In genomic region chr2:112309161-112309600, GRCm38 (mm10) we compare ENCODE assay signal across 10 mouse cellular contexts. TPM values are rescaled to one million over a fixed set of nuclear protein-coding genes. Genes with fewer than 3 reads are reported as not detected.
DNase-seq lines count a peak whose midpoint lies in the region; ATAC-seq and TF ChIP-seq lines count a peak whose summit lies in the region.
"Had no signal": no experiment of that assay in that cellular context is flagged by ENCODE, and none has a peak within 500 bp of the region (broad histone marks: within the 10 kb centered on the region; RNA-seq: fewer than 3 reads in every experiment).

No protein-coding gene starts in this region.

- H3K9ac ChIP-seq in forebrain, embryonic 14.5 days (ENCODE audit: low read length) = no peak overlapping the region
- no peak overlapping the region for H3K9ac ChIP-seq in forebrain, postnatal 0 days
- no peak overlapping the region for H3K9ac ChIP-seq in intestine, embryonic 16.5 days (ENCODE audit: low read depth, low read length)
- H3K9ac ChIP-seq: midbrain, embryonic 13.5 days had no signal

- H3K4me3 ChIP-seq in forebrain, embryonic 14.5 days (ENCODE audit: low read depth, low read length) = no peak overlapping the region
- no peak overlapping the region for H3K4me3 ChIP-seq in forebrain, postnatal 0 days (ENCODE audit: low read depth, low read length)
- no peak overlapping the region for H3K4me3 ChIP-seq in intestine, embryonic 16.5 days (ENCODE audit: low read length)
- no peak overlapping the region for H3K4me3 ChIP-seq in forebrain, embryonic 10.5 days
- H3K4me3 ChIP-seq: midbrain, embryonic 13.5 days had no signal

- no peak overlapping the region for H3K27ac ChIP-seq in forebrain, embryonic 14.5 days (ENCODE audit: low read depth, low read length)
- H3K27ac ChIP-seq in forebrain, postnatal 0 days (ENCODE audit: low read depth, low read length) = no peak overlapping the region
- H3K27ac ChIP-seq in intestine, embryonic 16.5 days (ENCODE audit: low read length) = no peak overlapping the region
- H3K27ac ChIP-seq in forebrain, embryonic 10.5 days = no peak overlapping the region
- H3K27ac ChIP-seq: midbrain, embryonic 13.5 days had no signal

- DNase-seq in forebrain, embryonic 14.5 days (ENCODE audit: low spot score) = peak; percentile 2
- no peak for DNase-seq in forebrain, postnatal 0 days
- DNase-seq in testis, postnatal 14 days (ENCODE audit: low spot score) = peak; percentile 14
- no peak for DNase-seq in testis, postnatal 10 days (ENCODE audit: low spot score)
- DNase-seq in skeletal muscle tissue, adult 2 months (ENCODE audit: low read depth, low spot score) = peak; percentile 13
- DNase-seq in forebrain, embryonic 10.5 days (ENCODE audit: extremely low spot score, low spot score) = no peak
- no peak for DNase-seq in gastrocnemius, adult 18-20 months (ENCODE audit: low spot score)

- no peak for TF ChIP-seq CTCF in forebrain, postnatal 0 days (IDR thresholded peaks at IDR 0.05; ENCODE audit: low read depth)

- no peaks in the 10 kb centered on the region for H3K27me3 ChIP-seq in forebrain, embryonic 14.5 days (replicated peaks; ENCODE audit: control insufficient read depth, insufficient read depth, low read length)
- no peaks in the 10 kb centered on the region for H3K27me3 ChIP-seq in forebrain, postnatal 0 days (ENCODE audit: insufficient read depth, low read length)
- H3K27me3 ChIP-seq in intestine, embryonic 16.5 days (replicated peaks; ENCODE audit: control insufficient read depth, insufficient read depth, low read length) = no peaks in the 10 kb centered on the region
- H3K27me3 ChIP-seq in forebrain, embryonic 10.5 days (ENCODE audit: poor library complexity, severe bottlenecking) = no peaks in the 10 kb centered on the region
- H3K27me3 ChIP-seq: midbrain, embryonic 13.5 days had no signal

- no peaks in the 10 kb centered on the region for H3K9me3 ChIP-seq in forebrain, embryonic 14.5 days (replicated peaks; ENCODE audit: control insufficient read depth, low read length)
- H3K9me3 ChIP-seq in forebrain, postnatal 0 days (ENCODE audit: low read length) = no peaks in the 10 kb centered on the region
- H3K9me3 ChIP-seq in intestine, embryonic 16.5 days (ENCODE audit: control insufficient read depth, low read length) = no peaks in the 10 kb centered on the region
- H3K9me3 ChIP-seq in forebrain, embryonic 10.5 days = no peaks in the 10 kb centered on the region
- H3K9me3 ChIP-seq: midbrain, embryonic 13.5 days had no signal

- no peaks in the 10 kb centered on the region for H3K36me3 ChIP-seq in forebrain, embryonic 14.5 days (ENCODE audit: control insufficient read depth, insufficient read depth, low read length)
- H3K36me3 ChIP-seq in forebrain, postnatal 0 days (ENCODE audit: insufficient read depth) = no peaks in the 10 kb centered on the region
- H3K36me3 ChIP-seq in intestine, embryonic 16.5 days (ENCODE audit: control insufficient read depth, insufficient read depth, low read length) = no peaks in the 10 kb centered on the region
- H3K36me3 ChIP-seq in forebrain, embryonic 10.5 days (replicated peaks) = no peaks in the 10 kb centered on the region
- H3K36me3 ChIP-seq: midbrain, embryonic 13.5 days had no signal

- no peak overlapping the region for H3K4me2 ChIP-seq in forebrain, embryonic 14.5 days (ENCODE audit: low read length)
- H3K4me2 ChIP-seq in forebrain, postnatal 0 days (ENCODE audit: low read depth) = no peak overlapping the region
- no peak overlapping the region for H3K4me2 ChIP-seq in intestine, embryonic 16.5 days (ENCODE audit: low read depth, low read length)
- H3K4me2 ChIP-seq: midbrain, embryonic 13.5 days had no signal

- ATAC-seq in forebrain, embryonic 14.5 days = no peak
- ATAC-seq in forebrain, postnatal 0 days = no peak
- peak; percentile 52; the same call in 1 of the 2 replicates for ATAC-seq in intestine, embryonic 16.5 days
- ATAC-seq: midbrain, embryonic 13.5 days had no signal

- 82% methylated on average over 10 of the region's 10 CpGs for WGBS in forebrain, embryonic 14.5 days
- 70% methylated on average over 10 of the region's 10 CpGs for WGBS in forebrain, postnatal 0 days
- 64% methylated on average over 10 of the region's 10 CpGs for WGBS in intestine, embryonic 16.5 days
- 88% methylated on average over 10 of the region's 10 CpGs for WGBS in forebrain, embryonic 10.5 days

- H3K4me1 ChIP-seq in forebrain, embryonic 14.5 days (ENCODE audit: control insufficient read depth, insufficient read depth, low read length) = no peaks in the 10 kb centered on the region
- no peaks in the 10 kb centered on the region for H3K4me1 ChIP-seq in forebrain, postnatal 0 days (ENCODE audit: insufficient read depth)
- H3K4me1 ChIP-seq in intestine, embryonic 16.5 days (ENCODE audit: control insufficient read depth, insufficient read depth, low read length) = peaks cover 5% of the 10 kb centered on the region; the same call in 1 of the 2 replicates
- no peaks in the 10 kb centered on the region for H3K4me1 ChIP-seq in forebrain, embryonic 10.5 days
- H3K4me1 ChIP-seq: midbrain, embryonic 13.5 days had no signal

RNA-seq across cellular contexts. Expression of gene Gm21985, which starts 43.1 kb away (rescaled TPM):
- polyA plus RNA-seq in forebrain, embryonic 14.5 days (2014; fragmentation: Nextera tagmentation; extraction: Ambion mirVana) = not detected in 2 replicates
- total RNA-seq in forebrain, postnatal 0 days (2014; rRNA removed) = 1.9 and 2.9 TPM in 2 replicates
- not detected in 2 replicates for polyA plus RNA-seq in forebrain, postnatal 0 days (2015; fragmentation: Nextera tagmentation; extraction: Ambion mirVana)
- polyA plus RNA-seq in intestine, embryonic 16.5 days (2015; fragmentation: Nextera tagmentation; extraction: Ambion mirVana) = not detected in 2 replicates
- polyA plus RNA-seq in forebrain, embryonic 10.5 days (2016; fragmentation: Nextera tagmentation; extraction: Ambion mirVana) = not detected in 2 replicates
- under 1 TPM; 0.24 to 0.80 TPM for total RNA-seq in gastrocnemius, adult 18-20 months (2021)
- polyA plus RNA-seq: intestine, embryonic 14.5 days; midbrain, embryonic 13.5 days had no signal

RNA-seq across cellular contexts. Expression of gene Slc12a6, which starts 43.6 kb away (rescaled TPM):
- polyA plus RNA-seq in forebrain, embryonic 14.5 days (2014; fragmentation: Nextera tagmentation; extraction: Ambion mirVana) = 15.0 and 16.5 TPM in 2 replicates
- 54.4 and 69.3 TPM in 2 replicates for total RNA-seq in forebrain, postnatal 0 days (2014; rRNA removed)
- polyA plus RNA-seq in forebrain, postnatal 0 days (2015; fragmentation: Nextera tagmentation; extraction: Ambion mirVana) = 7.8 and 10.6 TPM in 2 replicates
- 11.9 and 14.9 TPM in 2 replicates for polyA plus RNA-seq in intestine, embryonic 16.5 days (2015; fragmentation: Nextera tagmentation; extraction: Ambion mirVana)
- polyA plus RNA-seq in forebrain, embryonic 10.5 days (2016; fragmentation: Nextera tagmentation; extraction: Ambion mirVana) = 8.0 and 10.1 TPM in 2 replicates
- total RNA-seq in gastrocnemius, adult 18-20 months (2021) = 10 to 100 TPM; 26.2 to 26.4 TPM

RNA-seq across cellular contexts. Expression of gene Nop10, which starts 47.5 kb away (rescaled TPM):
- 170 and 190 TPM in 2 replicates for polyA plus RNA-seq in forebrain, embryonic 14.5 days (2014; fragmentation: Nextera tagmentation; extraction: Ambion mirVana)
- total RNA-seq in forebrain, postnatal 0 days (2014; rRNA removed) = 95.1 and 120 TPM in 2 replicates
- 160 and 215 TPM in 2 replicates for polyA plus RNA-seq in forebrain, postnatal 0 days (2015; fragmentation: Nextera tagmentation; extraction: Ambion mirVana)
- polyA plus RNA-seq in intestine, embryonic 16.5 days (2015; fragmentation: Nextera tagmentation; extraction: Ambion mirVana) = 214 and 238 TPM in 2 replicates
- 224 TPM in 2 replicates for polyA plus RNA-seq in forebrain, embryonic 10.5 days (2016; fragmentation: Nextera tagmentation; extraction: Ambion mirVana)
- 10 to 100 TPM; 52.3 to 59.1 TPM for total RNA-seq in gastrocnemius, adult 18-20 months (2021)

RNA-seq across cellular contexts. Expression of gene Nutm1, which starts 50.1 kb away (rescaled TPM):
- polyA plus RNA-seq in forebrain, embryonic 14.5 days (2014; fragmentation: Nextera tagmentation; extraction: Ambion mirVana) = not detected in 2 replicates
- total RNA-seq in forebrain, postnatal 0 days (2014; rRNA removed) = not detected in 2 replicates
- polyA plus RNA-seq in forebrain, postnatal 0 days (2015; fragmentation: Nextera tagmentation; extraction: Ambion mirVana) = 0.08 and 0.09 TPM in 2 replicates
- 0.04 TPM in 1 of 2 replicates, not detected in the other for polyA plus RNA-seq in intestine, embryonic 16.5 days (2015; fragmentation: Nextera tagmentation; extraction: Ambion mirVana)
- polyA plus RNA-seq in forebrain, embryonic 10.5 days (2016; fragmentation: Nextera tagmentation; extraction: Ambion mirVana) = 0.06 and 0.10 TPM in 2 replicates
- not detected for total RNA-seq in gastrocnemius, adult 18-20 months (2021)
- polyA plus RNA-seq: intestine, embryonic 14.5 days; midbrain, embryonic 13.5 days had no signal

RNA-seq across cellular contexts. Expression of gene Emc4, which starts 58.6 kb away (rescaled TPM):
- polyA plus RNA-seq in forebrain, embryonic 14.5 days (2014; fragmentation: Nextera tagmentation; extraction: Ambion mirVana) = 165 and 170 TPM in 2 replicates
- total RNA-seq in forebrain, postnatal 0 days (2014; rRNA removed) = 92.5 and 96.0 TPM in 2 replicates
- polyA plus RNA-seq in forebrain, postnatal 0 days (2015; fragmentation: Nextera tagmentation; extraction: Ambion mirVana) = 216 and 251 TPM in 2 replicates
- 113 and 118 TPM in 2 replicates for polyA plus RNA-seq in intestine, embryonic 16.5 days (2015; fragmentation: Nextera tagmentation; extraction: Ambion mirVana)
- polyA plus RNA-seq in forebrain, embryonic 10.5 days (2016; fragmentation: Nextera tagmentation; extraction: Ambion mirVana) = 113 TPM in 2 replicates
- total RNA-seq in gastrocnemius, adult 18-20 months (2021) = 10 to 100 TPM; 72.7 to 77.9 TPM

Comparison
In these comparisons a context has a peak if more than half of its experiments do, and no peak if none do; other contexts are left out.
1. DNase-seq: peak in forebrain, embryonic 14.5 days (single experiment), testis, postnatal 14 days (single experiment) and skeletal muscle tissue, adult 2 months (single experiment); none in forebrain, postnatal 0 days (single experiment), testis, postnatal 10 days (single experiment), forebrain, embryonic 10.5 days (single experiment) and gastrocnemius, adult 18-20 months (single experiment).